Comparison of ENCODE assay signal across 16 mouse cellular contexts in the genomic region with DNA sequence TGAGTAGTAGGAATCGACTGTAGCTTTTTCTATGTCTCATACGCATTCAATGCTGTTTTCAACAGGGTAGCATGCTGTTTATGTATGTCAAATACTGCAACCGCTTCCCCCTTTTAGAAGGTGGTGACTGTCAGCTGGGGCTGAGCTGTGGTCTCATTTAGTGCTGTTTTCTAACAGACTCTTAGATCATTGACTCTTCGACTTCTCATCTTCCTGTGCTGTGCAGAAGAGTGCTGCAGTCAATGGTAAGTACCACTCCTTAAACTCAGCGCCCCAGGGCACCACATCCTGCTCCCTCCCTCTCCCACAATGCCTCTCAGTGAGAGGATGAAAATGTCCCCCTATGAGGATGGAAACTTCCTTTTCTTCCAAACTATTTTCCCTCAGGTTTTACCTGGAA.
A peak's percentile ranks its signal among the peaks of the same experiment; 100 is the strongest.
DNase-seq lines count a peak whose midpoint lies in the region; ATAC-seq lines count a peak whose summit lies in the region.
"Had no signal": no experiment of that assay in that cellular context is flagged by ENCODE, and none has a peak within 500 bp of the region (broad histone marks: within the 10 kb centered on the region; RNA-seq: fewer than 3 reads in every experiment).

No protein-coding gene starts in this region.

- no peak overlapping the region for H3K4me3 ChIP-seq in embryonic facial prominence, embryonic 12.5 days
- H3K4me3 ChIP-seq in embryonic facial prominence, embryonic 10.5 days, result no peak overlapping the region
- no peak overlapping the region for H3K4me3 ChIP-seq in midbrain, embryonic 16.5 days (ENCODE audit: low read depth, low read length)
- H3K4me3 ChIP-seq: heart, embryonic 15.5 days; lung, embryonic 15.5 days; neural tube, embryonic 13.5 days had no signal

- 62% methylated on average over 5 of the region's 5 CpGs for WGBS in embryonic facial prominence, embryonic 12.5 days
- 75% methylated on average over 5 of the region's 5 CpGs for WGBS in embryonic facial prominence, embryonic 10.5 days
- WGBS in midbrain, embryonic 16.5 days, result 88% methylated on average over 5 of the region's 5 CpGs

- peak overlapping the region; percentile 17; the same call in 1 of the 2 replicates for H3K27ac ChIP-seq in embryonic facial prominence, embryonic 12.5 days
- H3K27ac ChIP-seq in embryonic facial prominence, embryonic 10.5 days (replicated peaks), result no peak overlapping the region
- no peak overlapping the region for H3K27ac ChIP-seq in midbrain, embryonic 16.5 days (ENCODE audit: low read length)
- H3K27ac ChIP-seq: heart, embryonic 15.5 days; lung, embryonic 15.5 days; neural tube, embryonic 13.5 days had no signal

- no peaks in the 10 kb centered on the region for H3K9me3 ChIP-seq in embryonic facial prominence, embryonic 12.5 days
- no peaks in the 10 kb centered on the region for H3K9me3 ChIP-seq in embryonic facial prominence, embryonic 10.5 days
- no peaks in the 10 kb centered on the region for H3K9me3 ChIP-seq in midbrain, embryonic 16.5 days (replicated peaks; ENCODE audit: control insufficient read depth, low read length, poor library complexity, severe bottlenecking)
- H3K9me3 ChIP-seq: heart, embryonic 15.5 days; lung, embryonic 15.5 days; neural tube, embryonic 13.5 days had no signal

- DNase-seq in embryonic facial prominence, embryonic 10.5 days (ENCODE audit: low spot score), result no peak
- DNase-seq in c-Kit-positive CD71-negative TER-119-negative erythroid progenitor cells, embryonic 14.5 days (ENCODE audit: low read depth), result peak; percentile 25
- DNase-seq in thymus, postnatal 25 days, result peak; percentile 54
- DNase-seq in left cerebral cortex, adult 9 months (ENCODE audit: low spot score in 2 of 2), result no peak
- DNase-seq: cerebellum, adult 18-20 months; kidney, adult 9 months; liver had no signal

- no peak overlapping the region for H3K9ac ChIP-seq in embryonic facial prominence, embryonic 12.5 days
- no peak overlapping the region for H3K9ac ChIP-seq in midbrain, embryonic 16.5 days (ENCODE audit: low read depth, low read length)
- H3K9ac ChIP-seq: heart, embryonic 15.5 days; lung, embryonic 15.5 days; neural tube, embryonic 13.5 days had no signal

- peaks cover 8% of the 10 kb centered on the region for H3K4me1 ChIP-seq in embryonic facial prominence, embryonic 12.5 days
- H3K4me1 ChIP-seq in embryonic facial prominence, embryonic 10.5 days, result peaks cover 12% of the 10 kb centered on the region
- 0 out of 2 replicates have a peak, but pooled peaks cover 3% of the 10 kb centered on the region for H3K4me1 ChIP-seq in midbrain, embryonic 16.5 days (ENCODE audit: control insufficient read depth, insufficient read depth, low read length)
- H3K4me1 ChIP-seq: heart, embryonic 15.5 days; lung, embryonic 15.5 days had no signal

- H3K4me2 ChIP-seq in embryonic facial prominence, embryonic 12.5 days (replicated peaks), result no peak overlapping the region
- no peak overlapping the region for H3K4me2 ChIP-seq in midbrain, embryonic 16.5 days (ENCODE audit: low read length)
- H3K4me2 ChIP-seq: heart, embryonic 15.5 days; lung, embryonic 15.5 days; neural tube, embryonic 13.5 days had no signal

- H3K36me3 ChIP-seq in embryonic facial prominence, embryonic 12.5 days, result no peaks in the 10 kb centered on the region
- no peaks in the 10 kb centered on the region for H3K36me3 ChIP-seq in embryonic facial prominence, embryonic 10.5 days (replicated peaks)
- no peaks in the 10 kb centered on the region for H3K36me3 ChIP-seq in midbrain, embryonic 16.5 days (ENCODE audit: control insufficient read depth, insufficient read depth, low read length)
- H3K36me3 ChIP-seq: G1E; heart, embryonic 15.5 days; lung, embryonic 15.5 days; neural tube, embryonic 13.5 days had no signal

- no peak for ATAC-seq in embryonic facial prominence, embryonic 12.5 days (ENCODE audit: insufficient number of reproducible peaks, insufficient read depth, low FRiP score, low TSS enrichment)
- 0 out of 2 replicates have a peak, but pooled peaks have one; percentile 43 for ATAC-seq in monocyte, adult 5-6 weeks (replicated peaks; ENCODE audit: insufficient number of reproducible peaks, low FRiP score, low TSS enrichment, poor library complexity, severe bottlenecking)
- ATAC-seq in midbrain, embryonic 16.5 days, result no peak
- no peak for ATAC-seq in erythroblast, adult 5-6 weeks (replicated peaks; ENCODE audit: low FRiP score, poor library complexity, severe bottlenecking)
- ATAC-seq: hindbrain, embryonic 16.5 days had no signal

- H3K27me3 ChIP-seq in embryonic facial prominence, embryonic 12.5 days, result no peaks in the 10 kb centered on the region
- H3K27me3 ChIP-seq in embryonic facial prominence, embryonic 10.5 days (replicated peaks; ENCODE audit: low read depth, poor library complexity, severe bottlenecking), result no peaks in the 10 kb centered on the region
- no peaks in the 10 kb centered on the region for H3K27me3 ChIP-seq in midbrain, embryonic 16.5 days (ENCODE audit: control insufficient read depth, insufficient read depth, low read depth, low read length)
- H3K27me3 ChIP-seq: heart, embryonic 15.5 days; lung, embryonic 15.5 days; neural tube, embryonic 13.5 days had no signal

Comparison
In these comparisons a context has a peak if more than half of its experiments do, and no peak if none do; other contexts are left out.
1. DNase-seq: peak in c-Kit-positive CD71-negative TER-119-negative erythroid progenitor cells, embryonic 14.5 days (single experiment) and thymus, postnatal 25 days (single experiment); none in embryonic facial prominence, embryonic 10.5 days (single experiment) and left cerebral cortex, adult 9 months (0 of 2).